Mouse (Mus musculus): ENCODE results near the gene Fbxw8.

- TF ChIP-seq CTCF (IDR thresholded peaks at IDR 0.05; ENCODE audit: low read depth, low read length) (no peak), POLR2AphosphoS5 (IDR thresholded peaks at IDR 0.05; ENCODE audit: insufficient replicate concordance, low read depth, low read length) (no peak), GATA1 (IDR thresholded peaks at IDR 0.05; ENCODE audit: borderline replicate concordance, low read length) (no peak), TAL1 (conservative IDR thresholded peaks at IDR 0.05; ENCODE audit: low read depth, low read length) (no peak)
These were observed 18.9 kb downstream of the Fbxw8 start for GRCm38 (mm10) chr5:118136391-118136790.

Data from G1E (cell line).